Mouse (Mus musculus) frontal cortex, adult 2 months (tissue): ENCODE measurements around the gene Asap3. TPM values are rescaled to one million over a fixed set of nuclear protein-coding genes. Genes with fewer than 3 reads are reported as not detected.

Experiments
- DNase-seq, 2 experiments: peaks; one replicate each; pipeline ENCODE4 v3.0.0; 2022; ENCODE audit warnings: low spot score in 1 of 2; ENCODE audit errors: extremely low spot score in 1 of 2
- polyA plus RNA-seq: library from polyadenylated mRNA; depleted of rRNA; stranded (reverse); fragments of >200 nt; gene quantifications from 2 replicates; pipeline ENCODE4 v1.2.3, GENCODE M21; 2012

Asap3 gene
- polyA plus RNA-seq, 1 experiment: 4.6 TPM

GRCm38 (mm10) chr4:136248464-136249331 lies 42.5 kb downstream of the Asap3 start:
- DNase-seq: no peak

DNA sequence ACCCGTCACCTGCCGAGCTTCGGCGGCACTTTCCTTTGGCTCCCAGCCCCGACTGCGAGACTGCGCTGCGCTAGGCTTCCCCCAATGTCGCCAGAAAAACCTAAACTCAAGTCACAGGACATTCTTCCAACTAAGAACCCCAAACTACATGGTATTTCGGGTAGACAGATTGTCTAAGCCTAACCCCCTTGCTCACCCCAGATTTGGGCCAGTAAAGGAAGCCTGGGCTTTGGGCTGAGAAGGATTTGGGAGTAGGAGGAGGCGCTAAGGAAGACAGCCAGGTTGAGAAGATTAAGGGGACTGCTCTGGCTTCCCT lies 43.1 kb downstream of the Asap3 start:
- DNase-seq: no peak

DNA sequence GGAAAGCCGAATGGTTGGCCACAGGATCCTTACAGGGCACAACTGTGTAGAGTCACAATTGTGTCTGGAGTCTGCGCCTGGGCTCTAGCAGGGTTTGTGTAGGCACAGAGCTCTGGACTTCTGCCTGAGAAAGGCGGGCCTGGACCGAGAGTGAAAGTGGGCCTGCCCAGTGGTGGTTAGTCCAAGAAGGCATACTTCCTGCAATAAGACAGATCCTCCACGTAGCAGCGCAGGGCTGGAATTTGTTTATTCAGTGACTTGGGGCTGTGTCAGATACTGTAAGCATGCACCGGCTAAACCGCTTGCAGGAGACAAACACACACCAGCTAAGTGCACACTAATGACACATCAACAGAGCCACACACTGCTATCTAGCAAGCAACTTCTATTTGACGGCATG lies 43.6 kb downstream of the Asap3 start:
- peak in 1 of 2 experiments; percentile 29 for DNase-seq

DNA sequence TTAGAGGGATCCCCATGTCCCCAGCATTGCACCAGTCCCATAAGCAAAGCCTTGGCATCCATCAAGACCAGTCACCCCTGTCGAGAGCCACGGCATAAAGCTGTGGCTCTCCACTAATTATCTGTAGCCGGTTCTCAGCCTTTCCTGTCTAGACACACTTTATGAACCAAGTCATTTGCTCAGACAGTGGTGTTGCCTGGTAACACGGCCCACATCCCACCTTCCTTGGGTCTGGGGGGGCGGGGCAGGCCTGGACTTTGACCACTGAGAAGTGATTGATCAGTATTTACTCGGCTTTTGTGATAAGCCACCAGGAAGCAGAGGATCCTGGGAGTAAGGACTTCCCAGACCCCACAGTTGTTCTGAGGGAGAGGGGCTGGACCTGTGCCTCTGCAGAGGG lies 49.8 kb downstream of the Asap3 start:
- no peak for DNase-seq

GRCm38 (mm10) chr4:136256696-136257095 lies 50.5 kb downstream of the Asap3 start:
- DNase-seq: no peak

GRCm38 (mm10) chr4:136259916-136260315 lies 53.8 kb downstream of the Asap3 start:
- DNase-seq: no peak

GRCm38 (mm10) chr4:136260491-136261180 lies 54.5 kb downstream of the Asap3 start:
- peak in 1 of 2 experiments; percentile 91 for DNase-seq

GRCm38 (mm10) chr4:136261912-136262311 lies 55.7 kb downstream of the Asap3 start:
- no peak for DNase-seq

GRCm38 (mm10) chr4:136263555-136263954 lies 57.4 kb downstream of the Asap3 start:
- DNase-seq: no peak

GRCm38 (mm10) chr4:136266716-136267343 lies 60.7 kb downstream of the Asap3 start:
- DNase-seq: no peak

- DNase-seq: no peak
Measured at GRCm38 (mm10) chr4:136268912-136269311, 62.7 kb downstream of the Asap3 start.

- DNase-seq: no peak
Measured at GRCm38 (mm10) chr4:136270648-136271047, 64.5 kb downstream of the Asap3 start.

GRCm38 (mm10) chr4:136281097-136281496 lies 74.9 kb downstream of the Asap3 start:
- no peak for DNase-seq

GRCm38 (mm10) chr4:136281611-136282010 lies 75.4 kb downstream of the Asap3 start:
- peak; percentile 69 to 79 for DNase-seq

- DNase-seq: no peak
Measured at GRCm38 (mm10) chr4:136282621-136283480, 76.7 kb downstream of the Asap3 start.

GRCm38 (mm10) chr4:136283783-136284182 lies 77.6 kb downstream of the Asap3 start:
- DNase-seq: peak in 1 of 2 experiments; percentile 19

GRCm38 (mm10) chr4:136284455-136284854 lies 78.3 kb downstream of the Asap3 start, which contains the start of gene Zfp46:
Zfp46 (plus strand) TSS chr4:136284683.
- peak; percentile 84 to 95 for DNase-seq

DNA sequence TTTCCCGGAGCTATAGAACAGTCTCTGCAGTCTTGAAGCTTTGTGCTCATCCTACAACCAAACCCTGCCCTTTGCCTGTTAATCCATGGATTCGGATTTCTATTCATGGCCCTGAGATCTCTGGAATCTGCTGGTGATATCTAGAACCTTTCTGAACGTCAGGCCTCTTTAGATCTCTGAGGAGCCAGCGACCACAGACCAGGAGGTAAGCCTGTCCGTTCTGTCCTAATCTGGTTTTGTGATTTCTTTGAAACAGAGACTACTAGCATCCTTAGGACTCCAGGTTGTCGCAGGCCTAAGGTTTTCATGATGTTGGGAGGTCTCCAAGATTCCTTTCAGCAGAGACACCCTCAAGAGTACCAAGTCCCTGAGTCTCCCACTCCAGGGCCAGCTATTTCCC lies 78.7 kb downstream of the Asap3 start:
- no peak for DNase-seq

DNA sequence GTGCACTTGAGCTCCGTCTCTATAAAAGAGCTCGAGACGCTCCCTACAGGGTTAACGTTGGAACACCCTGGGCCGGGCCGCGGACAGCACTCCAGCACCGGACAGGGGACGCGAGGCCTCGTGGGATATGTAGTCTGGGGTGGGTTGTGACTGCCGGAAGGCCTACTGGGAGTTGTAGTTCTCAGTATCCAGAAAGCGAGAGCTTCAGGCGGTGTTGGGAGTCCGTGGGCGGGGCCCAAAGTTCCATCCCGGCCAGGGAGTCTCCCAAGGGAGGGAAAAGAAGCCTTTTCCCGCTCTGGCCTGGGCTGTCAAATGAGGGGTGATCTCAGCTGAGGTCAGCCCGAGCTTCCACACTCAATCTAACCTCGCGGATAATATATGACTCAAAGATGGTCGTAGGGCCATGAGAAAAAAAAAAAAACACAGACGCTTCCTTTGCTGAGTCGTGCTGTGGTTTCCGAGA lies 79.2 kb downstream of the Asap3 start:
- peak; percentile 96 for DNase-seq

GRCm38 (mm10) chr4:136285811-136286371 lies 79.7 kb downstream of the Asap3 start:
- DNase-seq: peak; percentile 95 to 99
